Mouse (Mus musculus) forelimb bud, embryonic 11.5 days (tissue): Measurements from ENCODE around the gene Inpp5a.

Source experiments
- DNase-seq: peaks from one replicate; pipeline ENCODE4 v3.0.0-alpha.2; 2012; ENCODE audit warnings: low read depth, low spot score

Gene Inpp5a

DNA sequence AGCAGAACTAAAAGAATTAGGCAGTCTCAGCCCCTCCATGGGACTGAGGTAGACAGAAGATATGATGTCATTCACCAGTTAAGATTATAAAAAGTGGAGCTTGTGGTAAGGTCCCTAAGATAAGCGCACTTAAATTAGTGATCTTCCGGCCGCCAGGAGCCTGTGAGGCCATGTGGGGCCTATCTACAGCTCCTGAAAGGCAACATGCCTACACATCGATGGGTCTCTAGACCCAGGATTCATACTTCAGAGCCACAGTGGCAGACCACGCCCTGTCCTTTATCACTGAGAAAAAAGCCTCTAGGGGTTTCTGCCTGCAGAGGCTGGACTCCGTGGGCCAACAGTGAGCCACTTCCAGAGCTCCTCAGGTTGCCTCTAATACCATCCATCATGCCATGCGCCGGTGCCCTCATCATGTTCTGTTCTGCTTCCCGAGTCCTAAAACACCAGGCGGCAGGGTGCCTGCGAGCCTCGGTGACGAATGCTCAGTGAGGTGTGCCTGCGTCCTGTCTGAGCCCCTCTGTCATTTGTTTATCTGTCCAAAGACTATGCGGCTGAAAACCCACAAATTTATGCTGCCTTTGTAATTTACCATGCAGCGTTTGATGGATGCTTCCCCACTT is 187.3 kb downstream of the Inpp5a start:
- no peak for DNase-seq

DNA sequence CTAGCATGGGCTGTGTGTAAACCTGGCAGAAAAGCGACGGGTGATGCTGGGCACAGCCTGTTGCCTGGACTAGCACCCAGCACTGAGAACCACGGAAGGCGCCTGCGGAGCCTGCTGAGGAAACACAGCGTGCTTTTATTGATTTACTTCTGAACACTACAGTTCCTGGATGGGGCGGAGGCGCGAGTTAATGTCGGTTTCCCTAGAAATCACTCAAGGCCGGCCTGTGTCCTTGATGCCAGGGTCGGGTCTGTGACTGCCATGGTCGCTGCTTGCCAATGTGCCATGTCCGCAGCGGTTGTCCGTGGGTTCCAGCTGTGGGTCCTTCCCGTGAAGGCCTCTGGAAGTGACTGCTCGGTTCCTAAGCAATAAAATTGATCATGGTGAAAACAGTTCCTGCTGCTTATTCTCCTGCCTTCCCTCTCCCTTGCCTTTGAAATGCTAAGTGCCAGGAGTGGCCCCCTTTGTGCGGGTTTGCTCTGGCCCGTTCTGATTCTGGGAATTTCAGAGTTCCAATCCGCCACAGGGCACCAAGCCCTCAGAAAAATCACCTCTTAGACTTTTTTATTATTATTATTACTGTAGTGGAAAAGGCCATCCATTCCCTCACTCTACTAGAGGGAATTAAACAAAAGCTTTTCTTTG is 190.5 kb downstream of the Inpp5a start:
- no peak for DNase-seq

DNA sequence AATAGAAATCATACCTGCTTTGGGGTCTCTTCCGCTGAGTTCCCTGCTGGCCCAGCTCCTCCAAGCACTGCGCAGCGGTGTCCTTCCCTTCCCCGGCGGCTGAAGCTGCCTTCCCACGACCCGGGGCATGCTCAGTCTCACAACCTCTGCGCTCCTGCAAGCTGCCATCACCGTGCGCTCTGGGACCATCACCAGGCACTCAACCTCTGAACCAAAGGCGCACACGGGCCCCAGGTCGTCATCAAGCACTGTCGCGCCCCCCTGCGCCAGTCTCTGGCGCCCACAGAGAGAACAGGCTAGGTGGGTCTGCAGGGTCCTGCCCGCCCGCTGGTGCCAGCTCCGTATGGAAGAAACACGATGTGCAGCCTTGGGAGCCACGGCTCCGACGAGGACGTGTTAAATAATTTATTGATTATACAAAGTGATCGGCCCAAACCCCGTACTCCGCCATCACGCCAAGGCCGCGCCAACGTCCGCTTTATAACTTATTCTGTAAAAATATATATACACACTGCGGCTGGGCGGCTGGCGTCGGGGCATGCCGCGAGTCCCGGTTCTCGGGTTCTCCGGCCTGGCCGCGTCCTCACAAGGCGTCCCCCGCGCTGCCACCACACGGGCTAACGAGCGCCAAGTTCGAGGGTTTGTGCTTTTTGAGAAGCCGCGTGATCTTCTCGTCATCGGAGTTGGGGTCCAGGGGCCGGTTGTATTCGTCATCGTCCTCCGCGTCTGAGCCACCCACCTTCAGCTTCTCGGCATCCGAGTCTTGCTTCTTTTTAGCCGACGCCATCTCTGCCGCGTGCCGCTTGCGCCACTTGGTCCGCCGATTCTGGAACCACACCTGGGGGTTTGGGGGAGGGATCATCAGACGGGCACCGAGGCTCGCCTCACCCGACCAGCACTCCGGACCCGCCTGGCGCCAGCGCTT is 192.2 kb downstream of the Inpp5a start:
- no peak for DNase-seq

DNA sequence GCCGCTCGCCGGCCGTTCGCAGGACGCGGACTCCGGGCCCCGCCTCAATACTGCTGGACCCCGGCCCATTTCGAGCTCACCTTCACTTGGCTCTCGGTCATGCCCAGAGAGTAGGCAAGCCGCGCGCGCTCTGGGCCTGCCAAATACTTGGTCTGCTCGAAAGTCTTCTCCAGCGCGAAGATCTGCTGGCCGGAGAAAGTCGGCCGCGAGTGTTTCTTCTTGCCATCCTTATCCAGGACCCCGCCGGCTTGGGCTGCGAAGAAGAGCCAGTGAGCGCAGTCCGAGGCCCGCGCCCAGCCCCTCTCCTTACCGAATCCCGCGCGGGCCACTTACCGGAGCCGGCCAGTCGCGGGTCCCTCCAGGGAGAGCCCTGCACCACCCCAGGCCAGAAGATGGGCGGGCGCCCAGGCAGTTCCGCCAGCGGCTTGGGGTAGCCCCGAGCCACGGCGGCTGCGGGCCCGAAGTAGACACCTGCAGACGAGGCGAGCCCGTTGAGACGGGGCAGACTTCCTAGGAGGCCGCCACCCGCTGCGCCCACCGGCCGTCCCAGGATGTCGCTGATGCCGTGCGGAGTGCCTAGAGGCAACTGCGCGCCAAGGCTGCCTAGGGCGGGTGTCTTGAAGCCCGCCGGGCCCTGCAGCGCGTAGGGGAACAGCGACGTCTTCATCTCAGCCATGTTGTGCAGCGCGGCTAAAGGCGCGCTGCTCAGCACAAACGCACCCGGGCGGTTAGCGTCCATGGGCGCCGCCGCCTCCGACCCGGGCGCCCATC is 193.1 kb downstream of the Inpp5a start:
- no peak for DNase-seq

DNA sequence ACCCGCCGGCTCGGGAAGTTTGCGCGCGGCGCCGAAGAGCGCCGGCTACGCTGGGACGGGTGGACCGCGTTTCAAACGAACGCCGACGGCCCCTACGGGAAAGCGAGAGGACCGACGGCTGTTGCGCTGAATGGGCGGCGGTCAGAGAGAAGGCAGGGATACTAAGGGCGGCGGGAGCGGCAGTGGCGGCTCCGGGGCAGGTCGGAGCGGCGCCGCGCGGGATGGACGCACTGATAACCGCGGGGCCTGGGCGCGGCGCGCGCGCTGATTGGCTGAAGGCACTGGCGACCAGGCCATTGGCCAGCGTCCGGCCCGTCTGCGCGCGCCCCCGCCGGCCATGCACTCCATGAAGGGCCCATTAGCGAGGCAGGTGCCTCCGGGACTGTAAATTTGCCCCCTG is 193.7 kb downstream of the Inpp5a start, which contains the start of gene Nkx6-2:
TSS of gene Nkx6-2 (minus strand) at position 203 of the 400 bp plus-strand sequence.
- no peak for DNase-seq

- DNase-seq = no peak
Measured at GRCm38 (mm10) chr7:139583094-139583737, 194.3 kb downstream of the Inpp5a start.

DNA sequence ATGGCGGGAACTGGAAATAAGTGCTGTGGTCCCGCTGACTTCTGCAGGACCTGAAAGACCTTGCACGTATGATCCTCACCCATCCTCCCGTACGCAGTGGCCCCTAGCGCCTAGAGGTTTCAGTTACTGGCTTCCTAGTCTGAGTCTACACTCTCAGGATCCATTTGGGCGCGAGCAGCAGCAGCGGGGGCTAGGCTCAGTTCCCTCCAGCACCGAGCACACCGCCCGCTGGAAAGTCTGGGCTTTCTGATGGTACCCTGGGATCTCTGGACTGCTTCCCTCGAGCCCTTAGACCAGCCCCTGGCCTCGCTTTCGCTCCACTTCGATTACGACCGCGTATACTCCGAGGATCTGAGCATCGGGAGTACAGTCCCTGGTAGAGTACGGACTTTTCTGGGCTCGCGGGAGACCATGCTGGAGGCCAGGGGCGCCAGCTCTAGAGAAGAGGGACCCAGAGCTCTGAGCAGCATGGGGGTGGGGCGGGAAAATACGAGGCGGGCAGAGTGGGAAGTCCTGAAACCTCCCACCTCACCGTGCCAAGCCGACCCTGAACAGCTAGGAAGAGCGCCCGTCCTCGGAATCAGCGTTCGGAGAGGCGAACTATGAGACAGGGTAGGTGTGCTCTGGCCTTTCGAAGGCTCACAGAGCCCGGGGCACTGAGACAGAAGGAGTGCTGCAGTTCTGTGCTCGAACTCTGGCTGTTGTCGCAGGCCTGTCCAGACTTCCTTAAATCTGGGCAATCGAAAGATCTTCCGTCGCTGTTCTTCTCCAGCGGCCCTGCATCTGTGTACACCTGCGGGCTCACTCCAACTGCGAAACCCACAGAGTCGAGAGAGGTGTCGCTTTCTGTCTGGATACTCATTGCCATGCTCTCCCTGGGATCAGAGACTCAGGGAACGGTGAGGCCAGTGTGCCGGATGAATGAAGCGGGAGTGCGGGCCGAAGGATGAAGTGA is 195.6 kb downstream of the Inpp5a start:
- no peak for DNase-seq

DNA sequence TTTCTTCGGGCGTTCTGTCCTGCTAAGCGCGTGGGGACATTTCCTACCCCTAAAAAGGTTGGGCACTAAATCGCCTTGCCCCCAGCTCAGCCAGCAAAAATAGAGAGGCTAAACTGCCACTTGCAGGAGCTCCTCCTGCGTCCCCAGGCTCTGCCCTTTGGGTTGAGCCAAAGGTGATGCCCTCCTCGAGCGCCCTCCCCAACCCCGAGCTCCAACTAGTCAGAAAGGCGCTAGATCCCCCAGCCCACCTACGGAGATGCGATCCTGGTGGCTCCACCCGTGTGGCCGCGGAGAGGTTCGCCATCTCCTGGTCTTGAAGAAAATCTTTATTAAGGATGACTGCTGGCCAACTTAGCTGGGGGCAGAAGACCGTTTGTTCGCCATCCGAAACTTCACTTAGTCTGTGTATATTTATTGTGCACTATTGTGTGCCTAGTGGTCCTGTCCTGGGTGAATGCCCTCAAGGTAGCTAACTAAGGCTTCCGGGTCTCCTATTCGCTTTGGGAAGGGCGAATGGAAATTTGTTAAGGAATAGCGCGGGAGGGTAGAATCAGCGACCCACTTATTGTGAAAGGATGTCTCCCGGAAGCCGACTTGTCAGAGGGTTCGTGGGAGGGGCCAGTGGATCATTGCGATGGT is 196.4 kb downstream of the Inpp5a start:
- no peak for DNase-seq

DNA sequence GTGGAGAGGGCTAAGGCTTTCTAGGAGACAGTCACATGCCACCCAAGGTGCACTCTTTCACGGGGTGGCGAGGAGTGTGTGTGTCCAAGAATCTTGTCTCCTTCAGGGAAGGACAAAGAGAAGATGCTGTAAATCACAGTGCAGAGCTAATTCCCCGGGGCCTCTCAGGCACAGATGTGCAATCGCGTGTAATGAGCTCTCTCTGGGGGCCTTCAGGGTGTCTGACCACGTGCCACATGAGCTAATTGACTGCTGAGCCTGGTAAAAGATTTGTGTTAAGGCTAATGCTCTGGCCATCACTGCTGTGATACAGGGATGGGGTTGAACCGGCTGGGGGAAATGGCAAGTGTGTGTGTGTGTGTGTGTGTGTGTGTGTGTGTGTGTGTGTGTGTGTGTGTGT is 199.0 kb downstream of the Inpp5a start:
- DNase-seq = no peak

DNA sequence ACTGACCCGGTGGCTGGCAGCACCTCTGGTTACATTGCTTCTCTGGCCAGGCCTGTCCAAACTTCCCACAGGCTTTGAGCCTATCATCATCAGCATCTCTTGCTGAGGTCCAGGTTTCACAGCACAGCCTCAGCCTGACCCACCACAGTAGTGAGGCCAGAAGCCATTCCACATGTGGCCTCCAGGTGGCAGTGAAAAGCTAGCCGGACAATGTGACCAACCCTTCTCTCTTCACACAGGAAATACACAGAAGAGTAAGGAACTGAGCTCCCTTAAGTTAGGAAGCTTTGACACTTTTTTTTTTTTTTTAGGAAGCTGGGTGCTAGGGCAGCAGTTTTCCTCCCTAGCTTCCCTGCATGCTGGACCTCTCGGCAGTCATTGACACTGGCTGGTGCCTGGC is 201.4 kb downstream of the Inpp5a start:
- no peak for DNase-seq

- no peak for DNase-seq
Measured at GRCm38 (mm10) chr7:139591311-139591710, 202.4 kb downstream of the Inpp5a start.

GRCm38 (mm10) chr7:139595311-139595710 is 206.4 kb downstream of the Inpp5a start:
- DNase-seq = no peak

- no peak for DNase-seq
Measured at GRCm38 (mm10) chr7:139595862-139596261, 207.0 kb downstream of the Inpp5a start.

GRCm38 (mm10) chr7:139610328-139610727 is 221.4 kb downstream of the Inpp5a start:
- no peak for DNase-seq

- peak; percentile 76 for DNase-seq
Measured at GRCm38 (mm10) chr7:139615767-139616766, 227.2 kb downstream of the Inpp5a start.

DNA sequence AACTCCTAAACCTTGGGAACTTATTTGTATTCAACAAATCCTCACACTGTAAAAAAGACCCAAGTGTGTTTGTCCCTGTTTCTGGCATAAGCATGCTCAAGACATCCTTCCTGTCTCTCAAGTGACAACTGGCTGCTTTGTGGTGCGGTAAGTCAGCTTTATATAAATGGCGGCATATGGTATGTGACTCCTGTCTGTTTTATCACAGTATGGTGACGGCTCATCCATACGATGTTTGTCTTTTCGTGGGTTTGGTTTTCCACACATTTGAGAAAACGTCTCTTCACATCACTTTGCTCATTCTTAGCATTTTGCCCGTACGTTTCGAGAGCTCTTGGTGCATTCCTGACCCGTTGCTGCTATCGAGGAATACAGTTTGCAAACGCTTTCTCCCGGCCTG is 233.7 kb downstream of the Inpp5a start:
- no peak for DNase-seq

DNA sequence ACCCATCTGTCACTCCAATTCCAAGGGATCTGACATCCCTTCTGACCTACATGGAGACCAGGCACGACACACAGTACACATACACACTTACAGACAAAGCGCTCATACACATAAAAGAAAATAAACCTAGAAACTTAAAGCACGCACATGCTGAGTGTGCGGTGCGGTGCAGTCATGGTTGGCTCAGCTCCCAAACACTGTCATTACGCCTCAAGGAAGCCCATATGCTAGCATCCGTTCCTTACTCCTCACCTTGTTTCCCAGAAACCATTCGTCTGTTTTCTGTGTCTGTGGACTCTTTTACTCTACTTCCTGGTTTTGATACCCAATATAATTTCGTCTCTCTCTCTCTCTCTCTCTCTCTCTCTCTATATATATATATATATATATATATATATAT is 236.2 kb downstream of the Inpp5a start:
- DNase-seq = no peak
